Mouse (Mus musculus): ENCODE results near the gene Epha2.

- peak; percentile 49 for TF ChIP-seq EP300 (optimal IDR thresholded peaks at IDR 0.05)
- 0 out of 2 replicates have a peak, but pooled peaks have one; percentile 21 for TF ChIP-seq CTCF (IDR thresholded peaks at IDR 0.05; ENCODE audit: low read depth)
Observed at GRCm38 (mm10) chr4:141353868-141354267, 52.8 kb downstream of the Epha2 start.

Measured in stomach, postnatal 0 days (tissue).